Mouse (Mus musculus) CH12.LX (cell line): ENCODE results near the gene Sertad1.

Experiments used
- CHD1 ChIP-seq: IDR thresholded peaks from 2 replicates; pipeline ENCODE4 v1.6.1; 2012; ENCODE audit warnings: low read depth, low read length, improper control_type of control experiment, inconsistent platforms
- CHD2 ChIP-seq: IDR thresholded peaks from 2 replicates; pipeline ENCODE4 v1.6.1; 2011; ENCODE audit warnings: low read length, improper control_type of control experiment
- CTCF ChIP-seq, 2 experiments: IDR thresholded peaks in 1 of 2; conservative IDR thresholded peaks in 1 of 2; 2 replicates each; pipeline ENCODE4 v1.5.1; 2011 to 2012; ENCODE audit warnings: low read depth in 2 of 2, low read length in 2 of 2, improper control_type of control experiment in 1 of 2, inconsistent platforms in 1 of 2, mild to moderate bottlenecking in 1 of 2, moderate library complexity in 1 of 2
- EP300 ChIP-seq: IDR thresholded peaks from 2 replicates; pipeline ENCODE4 v1.6.1; 2011; ENCODE audit warnings: low read length, improper control_type of control experiment
- MEF2A ChIP-seq: IDR thresholded peaks from 2 replicates; pipeline ENCODE4 v1.6.1; 2014; ENCODE audit warnings: low read depth, mild to moderate bottlenecking, inconsistent platforms, low read length, improper control_type of control experiment, borderline replicate concordance
- NRF1 ChIP-seq: IDR thresholded peaks from 2 replicates; pipeline ENCODE4 v1.6.1; 2014; ENCODE audit warnings: low read depth, mild to moderate bottlenecking, inconsistent platforms, low read length, improper control_type of control experiment, moderate library complexity
- POLR2A ChIP-seq: IDR thresholded peaks from 2 replicates; pipeline ENCODE4 v1.6.1; 2011; ENCODE audit warnings: low read depth, mild to moderate bottlenecking, improper control_type of control experiment, low read length
- POLR2AphosphoS2 ChIP-seq: IDR thresholded peaks from 2 replicates; pipeline ENCODE4 v1.6.1; 2011; ENCODE audit warnings: low read depth, low read length, improper control_type of control experiment
- USF1 ChIP-seq: IDR thresholded peaks from 2 replicates; pipeline ENCODE4 v1.6.1; 2014; ENCODE audit warnings: low read depth, mild to moderate bottlenecking, inconsistent platforms, low read length, improper control_type of control experiment
- USF2 ChIP-seq: conservative IDR thresholded peaks from 2 replicates; pipeline ENCODE4 v1.6.1; 2011; ENCODE audit warnings: low read depth, low read length, improper control_type of control experiment
- ZKSCAN1 ChIP-seq: IDR thresholded peaks from 2 replicates; pipeline ENCODE4 v1.6.1; 2012; ENCODE audit warnings: low read depth, inconsistent platforms, low read length, improper control_type of control experiment, borderline replicate concordance
- ZMIZ1 ChIP-seq: IDR thresholded peaks from 2 replicates; pipeline ENCODE4 v1.6.1; 2012; ENCODE audit warnings: low read depth, mild to moderate bottlenecking, inconsistent platforms, low read length, improper control_type of control experiment

DNA sequence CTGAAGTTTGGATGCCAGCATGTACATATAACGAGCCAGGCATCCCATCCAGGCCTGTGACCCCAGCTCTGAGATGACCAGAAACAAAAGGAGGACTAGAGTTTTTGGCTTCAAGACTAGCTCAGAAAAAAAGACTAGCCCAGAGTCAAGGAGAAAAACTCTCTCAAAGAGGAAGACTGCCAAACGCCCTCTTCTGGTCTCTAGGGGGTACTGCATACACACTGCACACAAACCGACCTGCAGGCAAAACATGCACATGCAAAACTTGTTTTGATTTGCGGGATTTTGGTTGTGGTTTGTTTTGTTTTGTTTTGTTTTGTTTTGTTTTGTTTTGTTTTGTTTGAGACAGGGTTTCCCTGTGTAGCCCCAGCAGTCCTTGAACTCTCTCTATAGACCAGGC is 46.7 kb upstream of the Sertad1 start:
- peak; percentile 32 to 38; a peak in 2 of 4 replicates for TF ChIP-seq CTCF (conservative IDR thresholded peaks at IDR 0.05 in 1 of 2, IDR thresholded peaks at IDR 0.05 in 1 of 2; ENCODE audit: low read depth in 2 of 2, low read length in 2 of 2)
- no peak for TF ChIP-seq ZMIZ1
- TF ChIP-seq EP300: no peak
- no peak for TF ChIP-seq NRF1
- no peak for TF ChIP-seq CHD2
- TF ChIP-seq POLR2A: no peak
- no peak for TF ChIP-seq POLR2AphosphoS2
- TF ChIP-seq ZKSCAN1: no peak
- TF ChIP-seq USF1: no peak
- TF ChIP-seq USF2: no peak
- TF ChIP-seq MEF2A: no peak
- no peak for TF ChIP-seq CHD1
